Mouse (Mus musculus) gastrocnemius, postnatal 36 days (tissue): ENCODE data around the gene Snrpa. TPM values are rescaled to one million over a fixed set of nuclear protein-coding genes. Genes with fewer than 3 reads are reported as not detected.
"Not testable (repeated sequence)": the region's sequence is repeated elsewhere in the genome, so short reads cannot be mapped to it uniquely, and the experiment has no call there.

Experiments
- DNase-seq, 2 experiments: peaks; one replicate each; pipeline ENCODE4 v3.0.0; 2022
- intact Hi-C: fragments of 180-260 bp; cut with DNase I; formaldehyde crosslinking; loops from one replicate; pipeline ENCODE4 v1.15.1; 2025
- long read RNA-seq, 2 experiments: library from polyadenylated mRNA; stranded (forward); transcript quantifications; one replicate each; pipeline ENCODE4 v2.0.0; 2021
- total RNA-seq, 2 experiments: library from RNA; stranded (reverse); gene quantifications; 2 replicates each; pipeline ENCODE4 v1.2.3; 2021

The Snrpa gene
- total RNA-seq, result 10 to 100 TPM; 29.9 to 32.9 TPM
- long read RNA-seq, experiment 1, transcript Snrpa-201 (7 exons, 1,365 nt), result major isoform, 22 of 48 reads
- long read RNA-seq, experiment 1, transcript Snrpa-202 (7 exons, 1,336 nt), result minor isoform, 15 of 48 reads
- long read RNA-seq, experiment 1, partial matches to known transcripts, result 5 of 48 reads
- long read RNA-seq, experiment 1, other reads (novel, unspliced or antisense), result 4 of 48 reads
- long read RNA-seq, experiment 2, transcript Snrpa-201 (7 exons, 1,365 nt), result major isoform, 29 of 55 reads
- long read RNA-seq, experiment 2, transcript Snrpa-202 (7 exons, 1,336 nt), result minor isoform, 14 of 55 reads
- long read RNA-seq, experiment 2, partial matches to known transcripts, result 6 of 55 reads
- long read RNA-seq, experiment 2, other reads (novel, unspliced or antisense), result 3 of 55 reads

GRCm38 (mm10) chr7:27195681-27196611 lies at the start of gene Snrpa, which contains the start of gene BC024978:
Snrpa (minus strand) TSS chr7:27196271.
BC024978 (plus strand) TSS chr7:27195781.
- DNase-seq, result peak; percentile 88 to 94
- intact Hi-C loops, result no loop called here

- intact Hi-C loops, result not testable (repeated sequence)
Observed at GRCm38 (mm10) chr7:27244088-27244487, 48.0 kb upstream of the Snrpa start.

GRCm38 (mm10) chr7:27243211-27243610 lies 47.1 kb upstream of the Snrpa start:
- intact Hi-C loops, result no loop called here
- no peak for DNase-seq

More at GRCm38 (mm10) chr7:27244088-27244487, 48.0 kb upstream of the Snrpa start:
- not testable (repeated sequence) for DNase-seq

GRCm38 (mm10) chr7:27238568-27238967 lies 42.5 kb upstream of the Snrpa start:
- intact Hi-C loops, result no loop called here
- DNase-seq, result no peak

GRCm38 (mm10) chr7:27237527-27237926 lies 41.5 kb upstream of the Snrpa start:
- intact Hi-C loops, result no loop called here

GRCm38 (mm10) chr7:27235726-27236125 lies 39.7 kb upstream of the Snrpa start:
- intact Hi-C loops, result no loop called here
- no peak for DNase-seq

More at GRCm38 (mm10) chr7:27237527-27237926, 41.5 kb upstream of the Snrpa start:
- DNase-seq, result no peak

GRCm38 (mm10) chr7:27233300-27233699 lies 37.2 kb upstream of the Snrpa start:
- intact Hi-C loops, result no loop called here
- no peak for DNase-seq

- DNase-seq, result peak; percentile 87 to 91
- intact Hi-C loops, result no loop called here
Observed at GRCm38 (mm10) chr7:27232781-27233281, 36.8 kb upstream of the Snrpa start, which contains the start of gene Coq8b. Coq8b (plus strand) TSS chr7:27233023.

GRCm38 (mm10) chr7:27231693-27232331 lies 35.7 kb upstream of the Snrpa start:
- intact Hi-C loops, result no loop called here

GRCm38 (mm10) chr7:27230781-27231180 lies 34.7 kb upstream of the Snrpa start:
- DNase-seq, result no peak
- intact Hi-C loops, result no loop called here

More at GRCm38 (mm10) chr7:27231693-27232331, 35.7 kb upstream of the Snrpa start:
- no peak for DNase-seq

GRCm38 (mm10) chr7:27228865-27229264 lies 32.8 kb upstream of the Snrpa start:
- intact Hi-C loops, result loop anchor here (5.0 kb wide), 1 partner anchor 67 kb away; no protein-coding TSS in a partner anchor
- no peak for DNase-seq

- peak; percentile 86 to 87 for DNase-seq
- intact Hi-C loops, result loop anchor here (5.0 kb wide), 1 partner anchor 66 kb away; no protein-coding TSS in a partner anchor
Observed at GRCm38 (mm10) chr7:27228281-27228821, 32.3 kb upstream of the Snrpa start, which contains the start of gene Itpkc. Itpkc (minus strand) TSS chr7:27228661.

- intact Hi-C loops, result loop anchor here (2.0 to 5.0 kb wide), 2 partner anchors 29 to 65 kb away; no protein-coding TSS in a partner anchor
Observed at GRCm38 (mm10) chr7:27227676-27228075, 31.6 kb upstream of the Snrpa start.

GRCm38 (mm10) chr7:27227276-27227675 lies 31.2 kb upstream of the Snrpa start:
- DNase-seq, result no peak
- intact Hi-C loops, result loop anchor here (2.0 to 5.0 kb wide), 2 partner anchors 28 to 65 kb away; no protein-coding TSS in a partner anchor

More at GRCm38 (mm10) chr7:27227676-27228075, 31.6 kb upstream of the Snrpa start:
- no peak for DNase-seq

GRCm38 (mm10) chr7:27224877-27225575 lies 29.0 kb upstream of the Snrpa start:
- intact Hi-C loops, result loop anchor here (5.0 kb wide), 1 partner anchor 63 kb away; no protein-coding TSS in a partner anchor
- DNase-seq, result peak in 1 of 2 experiments; percentile 19

- DNase-seq, result no peak
- intact Hi-C loops, result no loop called here
Observed at GRCm38 (mm10) chr7:27222538-27222937, 26.5 kb upstream of the Snrpa start.

GRCm38 (mm10) chr7:27221939-27222338 lies 25.9 kb upstream of the Snrpa start:
- intact Hi-C loops, result no loop called here
- DNase-seq, result no peak

GRCm38 (mm10) chr7:27219937-27220336 lies 23.9 kb upstream of the Snrpa start:
- no peak for DNase-seq
- intact Hi-C loops, result no loop called here

GRCm38 (mm10) chr7:27218586-27218985 lies 22.5 kb upstream of the Snrpa start:
- intact Hi-C loops, result no loop called here
- DNase-seq, result no peak
